Mouse (Mus musculus) testis, postnatal 14 days (tissue): ENCODE results near the gene Cacng1.

Experiments used
- DNase-seq: peaks from one replicate; pipeline ENCODE4 v3.0.0; 2021; ENCODE audit warnings: low spot score

Cacng1 gene

GRCm38 (mm10) chr11:107716332-107716938 is at the start of gene Cacng1:
Gene Cacng1, minus strand, starts transcription at chr11:107716522.
- DNase-seq: no peak

GRCm38 (mm10) chr11:107762688-107763460 is 46.6 kb upstream of the Cacng1 start:
- no peak for DNase-seq

- DNase-seq: no peak
These were observed 45.6 kb upstream of the Cacng1 start for GRCm38 (mm10) chr11:107761790-107762500.

- no peak for DNase-seq
These were observed 43.7 kb upstream of the Cacng1 start for GRCm38 (mm10) chr11:107760001-107760400.

GRCm38 (mm10) chr11:107759516-107759915 is 43.2 kb upstream of the Cacng1 start:
- no peak for DNase-seq

GRCm38 (mm10) chr11:107749114-107749513 is 32.8 kb upstream of the Cacng1 start:
- DNase-seq: no peak

- no peak for DNase-seq
These were observed 32.1 kb upstream of the Cacng1 start for GRCm38 (mm10) chr11:107748243-107749035.

GRCm38 (mm10) chr11:107743100-107743499 is 26.8 kb upstream of the Cacng1 start:
- no peak for DNase-seq

- no peak for DNase-seq
These were observed 22.2 kb upstream of the Cacng1 start for GRCm38 (mm10) chr11:107738418-107739099.

GRCm38 (mm10) chr11:107737886-107738285 is 21.6 kb upstream of the Cacng1 start:
- DNase-seq: no peak

- no peak for DNase-seq
These were observed 17.8 kb upstream of the Cacng1 start for GRCm38 (mm10) chr11:107734133-107734532.

- DNase-seq: no peak
These were observed 15.2 kb upstream of the Cacng1 start for GRCm38 (mm10) chr11:107731498-107731897.

GRCm38 (mm10) chr11:107730940-107731339 is 14.6 kb upstream of the Cacng1 start:
- DNase-seq: no peak

GRCm38 (mm10) chr11:107729141-107729540 is 12.8 kb upstream of the Cacng1 start:
- no peak for DNase-seq

- DNase-seq: no peak
These were observed 11.9 kb upstream of the Cacng1 start for GRCm38 (mm10) chr11:107728073-107728863.

- no peak for DNase-seq
These were observed 8.3 kb upstream of the Cacng1 start for GRCm38 (mm10) chr11:107724603-107725002.

GRCm38 (mm10) chr11:107721057-107721456 is 4.7 kb upstream of the Cacng1 start:
- no peak for DNase-seq

- DNase-seq: no peak
These were observed 4.1 kb upstream of the Cacng1 start for GRCm38 (mm10) chr11:107720264-107721021.

GRCm38 (mm10) chr11:107714368-107714767 is 2.0 kb downstream of the Cacng1 start:
- no peak for DNase-seq

- DNase-seq: no peak
These were observed 5.9 kb downstream of the Cacng1 start for GRCm38 (mm10) chr11:107710379-107710778.
